Mouse (Mus musculus) forebrain, embryonic 14.5 days (tissue): Measurements from ENCODE around the gene Nup88. TPM values are rescaled to one million over a fixed set of nuclear protein-coding genes. Genes with fewer than 3 reads are reported as not detected.
"Not testable (repeated sequence)": the region's sequence is repeated elsewhere in the genome, so short reads cannot be mapped to it uniquely, and the experiment has no call there.

Source experiments
- ATAC-seq: fragments of 200-750 bp; cut with Nextera tagmentation; 2 replicates; pipeline ENCODE4 v1.8.0; 2017; ENCODE audit warnings: mild to moderate bottlenecking, moderate library complexity
- DNase-seq: peaks from one replicate; pipeline ENCODE4 v3.0.0-alpha.2; 2015; ENCODE audit warnings: low spot score
- H3K27ac ChIP-seq: fragments of 300-500 bp; sonication (generic); 2 replicates; pipeline ENCODE4 v1.5.1; 2014; ENCODE audit warnings: low read depth, mild to moderate bottlenecking, control low read depth, low read length, moderate library complexity
- H3K27me3 ChIP-seq: fragments of 300-500 bp; sonication (generic); replicated peaks from 2 replicates; pipeline ENCODE4 v1.6.1; 2014; ENCODE audit warnings: low read length, control low read depth, mixed read lengths; ENCODE audit not compliant: control insufficient read depth, insufficient read depth
- H3K36me3 ChIP-seq: fragments of 300-500 bp; sonication (generic); 2 replicates; pipeline ENCODE4 v1.6.1; 2014; ENCODE audit warnings: low read length, control low read depth; ENCODE audit not compliant: control insufficient read depth, insufficient read depth
- H3K4me1 ChIP-seq: fragments of 300-500 bp; sonication (generic); 2 replicates; pipeline ENCODE4 v1.6.1; 2014; ENCODE audit warnings: antibody characterized with exemption, low read length, control low read depth; ENCODE audit not compliant: control insufficient read depth, insufficient read depth
- H3K4me2 ChIP-seq: fragments of 300-500 bp; sonication (generic); 2 replicates; pipeline ENCODE4 v1.6.1; 2014; ENCODE audit warnings: mild to moderate bottlenecking, control low read depth, low read length
- H3K4me3 ChIP-seq: fragments of 300-500 bp; sonication (generic); 2 replicates; pipeline ENCODE4 v1.5.1; 2014; ENCODE audit warnings: low read depth, low read length, control low read depth
- H3K9ac ChIP-seq: fragments of 300-500 bp; sonication (generic); 2 replicates; pipeline ENCODE4 v1.6.1; 2014; ENCODE audit warnings: mild to moderate bottlenecking, low read length, control low read depth, moderate library complexity
- H3K9me3 ChIP-seq: fragments of 300-500 bp; sonication (generic); replicated peaks from 2 replicates; pipeline ENCODE4 v1.6.1; 2016; ENCODE audit warnings: low read length, control low read depth, mixed read lengths; ENCODE audit not compliant: control insufficient read depth
- WGBS: fragments of 180-500 bp; shearing (Covaris S2); extraction: QIAGEN DNeasy Blood & Tissue Kit; methylation state at CpG from one replicate; pipeline ENCODE4 v1.1.7; 2014; 5-methylcytosine and 5-hydroxymethylcytosine counted together
- polyA plus RNA-seq: library from polyadenylated mRNA; unstranded; fragments of >200 nt; fragmentation: Nextera tagmentation; extraction: Ambion mirVana; gene quantifications from 2 replicates; pipeline ENCODE4 v1.2.1, GENCODE M21; 2014

The Nup88 gene
- polyA plus RNA-seq, 1 experiment from 2014 or later = 160 TPM

GRCm38 (mm10) chr11:70906681-70907080, 63.1 kb downstream of the Nup88 start:
- Histone ChIP-seq H3K9ac (no peak overlapping the region), H3K4me2 (no peak overlapping the region), H3K27ac (no peak overlapping the region), H3K36me3 (peaks cover 36% of the 10 kb centered on the region), H3K4me1 (no peaks in the 10 kb centered on the region), H3K4me3 (no peak overlapping the region), H3K27me3 (no peaks in the 10 kb centered on the region), H3K9me3 (no peaks in the 10 kb centered on the region)
- ATAC-seq = no peak
- DNase-seq = no peak
- WGBS = 91% methylated on average over 3 of the region's 3 CpGs

- DNase-seq, ATAC-seq, H3K9ac ChIP-seq, H3K27ac ChIP-seq, H3K4me3 ChIP-seq, H3K4me2 ChIP-seq, H3K9me3 ChIP-seq, H3K4me1 ChIP-seq, H3K27me3 ChIP-seq: not testable (repeated sequence)
- WGBS = 96% methylated on average over 5 of the region's 5 CpGs
- peaks cover 22% of the 10 kb centered on the region for H3K36me3 ChIP-seq
These were observed 71.6 kb downstream of the Nup88 start for GRCm38 (mm10) chr11:70898182-70898581.

DNA sequence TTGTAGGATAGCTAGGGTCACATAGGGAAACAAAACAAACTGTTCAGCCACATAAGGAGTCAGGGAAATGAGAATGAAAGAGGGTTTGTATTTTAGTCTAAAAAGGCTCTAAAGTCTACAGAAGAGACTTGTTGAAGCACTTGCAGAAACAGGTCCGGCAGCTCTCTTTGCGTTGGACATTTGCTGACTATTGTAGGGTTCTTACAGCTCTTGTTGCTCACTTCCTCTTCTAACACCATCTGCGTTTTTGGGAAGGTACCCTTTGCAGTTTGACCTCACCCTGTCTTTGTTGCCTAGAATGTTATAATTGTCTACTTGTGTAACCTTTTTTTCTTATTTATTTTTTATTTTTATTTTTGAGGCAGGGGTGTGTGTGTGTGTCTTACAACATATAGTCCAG, 72.1 kb downstream of the Nup88 start:
- H3K4me3 ChIP-seq = no peak overlapping the region
- 94% methylated on average over 3 of the region's 3 CpGs for WGBS
- no peaks in the 10 kb centered on the region for H3K27me3 ChIP-seq
- H3K4me1 ChIP-seq = no peaks in the 10 kb centered on the region
- no peak overlapping the region for H3K4me2 ChIP-seq
- no peak for ATAC-seq
- no peak overlapping the region for H3K27ac ChIP-seq
- no peaks in the 10 kb centered on the region for H3K9me3 ChIP-seq
- no peak overlapping the region for H3K9ac ChIP-seq
- no peak for DNase-seq
- peaks cover 22% of the 10 kb centered on the region for H3K36me3 ChIP-seq

Other genes with a start within 250 kb of the Nup88 start
- gene Zfp3, start 205.8 kb downstream of the Nup88 start, polyA plus RNA-seq = 14.9 and 16.2 TPM in 2 replicates
- not detected in 2 replicates for gene Scimp, start 157.4 kb downstream of the Nup88 start, polyA plus RNA-seq
- 50.3 and 62.7 TPM in 2 replicates for gene Rabep1, start 125.2 kb downstream of the Nup88 start, polyA plus RNA-seq
- 81.1 and 83.8 TPM in 2 replicates for gene Rpain, start 240 bp upstream of the Nup88 start, polyA plus RNA-seq
- 180 and 191 TPM in 2 replicates for gene C1qbp, start 13.1 kb upstream of the Nup88 start, polyA plus RNA-seq
- gene Dhx33, start 34.5 kb upstream of the Nup88 start, polyA plus RNA-seq = 11.9 and 15.3 TPM in 2 replicates
- gene Mis12, start 49.6 kb upstream of the Nup88 start, polyA plus RNA-seq = 25.8 and 27.1 TPM in 2 replicates
- 28.8 and 34.4 TPM in 2 replicates for gene Derl2, start 49.9 kb upstream of the Nup88 start, polyA plus RNA-seq
- gene 6330403K07Rik, start 63.5 kb upstream of the Nup88 start, polyA plus RNA-seq = 336 and 342 TPM in 2 replicates
- gene Nlrp1a, start 174.7 kb upstream of the Nup88 start, polyA plus RNA-seq = not detected in 2 replicates